Mouse (Mus musculus) central nervous system, embryonic 18 days (tissue): Measurements from ENCODE around the gene Galnt18. TPM values are rescaled to one million over a fixed set of nuclear protein-coding genes. Genes with fewer than 3 reads are reported as not detected.

Experiments used
- polyA plus RNA-seq: library from polyadenylated mRNA; depleted of rRNA; stranded (reverse); fragments of >200 nt; gene quantifications from 2 replicates; pipeline ENCODE4 v1.2.3, GENCODE M21; 2012; rRNA removed

The Galnt18 gene
- 20.0 and 20.4 TPM in 2 replicates for polyA plus RNA-seq

DNA sequence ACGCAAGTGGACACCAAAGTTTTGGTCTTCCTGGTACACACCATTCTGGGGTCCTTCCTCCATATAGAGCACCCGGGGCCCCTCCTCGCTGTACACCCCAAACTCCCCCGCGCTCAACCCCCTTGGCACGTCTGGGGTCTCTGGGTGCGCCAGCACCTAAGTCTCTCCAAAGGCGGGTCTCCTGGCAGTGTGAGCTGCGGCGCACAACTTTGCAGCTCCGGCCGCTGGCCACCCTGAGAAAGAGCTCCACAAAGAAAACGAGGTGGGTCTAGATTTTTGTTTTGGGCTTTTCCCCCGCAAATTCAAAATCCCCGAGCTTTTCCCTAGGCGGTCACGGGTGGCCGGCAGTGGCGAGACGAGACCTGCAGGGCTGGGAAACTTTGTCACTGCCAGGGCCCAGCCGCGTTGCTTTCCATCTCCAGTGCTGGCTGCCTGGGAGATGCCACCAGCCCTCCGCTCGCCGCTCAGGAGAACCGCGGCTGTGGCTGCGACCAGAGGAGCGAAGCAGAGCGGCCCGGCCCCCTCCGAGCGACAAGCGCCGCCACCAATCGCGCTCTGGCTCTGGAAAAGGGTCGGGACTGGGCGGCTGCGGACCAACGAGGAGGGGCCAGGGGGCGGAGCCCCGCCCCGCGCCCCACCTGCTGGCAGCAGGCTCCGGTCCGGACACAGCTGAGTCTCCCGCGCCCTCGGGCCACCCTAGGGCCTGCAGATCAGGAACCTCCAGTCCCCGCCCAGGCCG, at the start of gene Galnt18:
Galnt18 (minus strand) TSS at position 474 of the 739 bp plus-strand sequence.

Other genes with a start within 250 kb of the Galnt18 start
- 57.0 and 61.6 TPM in 2 replicates for gene Usp47, start 243.5 kb upstream of the Galnt18 start, polyA plus RNA-seq